Mouse (Mus musculus) gastrocnemius, adult 18-20 months (tissue): ENCODE measurements around the gene Ubr7. TPM values are rescaled to one million over a fixed set of nuclear protein-coding genes. Genes with fewer than 3 reads are reported as not detected.

Experiments
- DNase-seq: peaks from one replicate; pipeline ENCODE4 v3.0.0; 2021; ENCODE audit warnings: low spot score
- total RNA-seq, 2 experiments: library from RNA; stranded (reverse); gene quantifications; 2 replicates each; pipeline ENCODE4 v1.2.3; 2021

The Ubr7 gene
- total RNA-seq, 2 experiments from 2014 or later, result 14.5 to 14.8 TPM

DNA sequence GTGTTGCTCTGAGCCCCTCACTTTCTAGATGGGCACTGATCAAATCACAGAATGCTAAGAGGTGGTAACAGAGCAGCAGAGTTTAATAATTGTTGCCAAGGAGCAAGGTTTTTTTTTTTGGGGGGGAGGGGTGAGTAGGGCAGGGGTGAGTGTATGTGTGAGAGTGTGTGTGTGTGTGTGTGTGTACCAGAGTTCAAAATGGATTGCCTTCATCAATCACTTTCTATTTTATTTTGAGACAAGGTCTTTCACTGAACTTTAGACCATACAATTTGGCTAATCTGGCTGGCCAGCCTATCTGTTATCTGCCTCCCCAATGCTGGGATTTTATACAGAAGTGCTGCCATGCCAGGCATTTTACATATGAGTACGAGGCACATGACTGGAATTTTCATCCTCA is 57.1 kb downstream of the Ubr7 start:
- DNase-seq, result no peak

DNA sequence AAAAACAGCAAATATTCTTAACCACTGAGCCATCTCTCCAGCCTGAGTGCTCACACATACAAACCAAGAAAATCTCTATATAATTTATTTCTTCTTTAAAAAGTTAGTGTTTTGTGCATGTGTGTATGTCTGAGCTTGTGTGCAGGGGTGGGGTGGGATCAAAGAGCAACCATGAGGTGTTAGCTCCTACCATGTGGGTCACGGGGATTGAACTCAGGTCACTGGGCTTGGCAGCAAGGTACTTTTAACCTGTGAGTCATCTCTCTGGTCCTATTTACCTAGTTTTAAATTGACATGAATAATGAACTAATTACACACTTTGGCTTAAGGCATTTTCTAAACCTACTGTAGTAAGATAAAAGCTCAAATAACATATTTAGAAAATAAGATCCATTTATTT is 68.6 kb downstream of the Ubr7 start:
- no peak for DNase-seq

DNA sequence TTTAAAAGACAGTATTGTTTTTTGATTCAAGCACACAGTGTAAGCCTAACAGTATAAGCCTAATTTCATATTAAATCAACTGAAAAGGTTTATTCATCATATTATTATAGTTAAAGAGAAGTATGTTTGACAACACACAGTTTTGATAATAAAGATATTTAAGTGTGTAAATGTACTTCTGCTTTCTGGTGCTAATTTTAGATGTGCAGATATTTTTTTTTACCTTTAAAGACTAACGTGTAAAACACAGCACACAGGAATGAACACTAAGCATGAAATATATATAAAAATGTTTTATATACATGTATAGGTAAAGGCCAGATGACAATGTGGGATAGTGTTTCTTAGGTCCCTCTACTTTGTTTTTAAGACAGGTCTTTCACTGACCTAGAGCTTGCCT is 69.4 kb downstream of the Ubr7 start:
- DNase-seq, result no peak

Other genes starting within 250 kb of the Ubr7 start
- not detected for gene Chga, start 203.0 kb upstream of the Ubr7 start, total RNA-seq
- gene Itpk1, start 53.0 kb upstream of the Ubr7 start, total RNA-seq, result 1 to 10 TPM; 6.5 to 7.4 TPM
- 1 to 10 TPM; 4.2 to 4.5 TPM for gene Moap1, start 14.3 kb upstream of the Ubr7 start, total RNA-seq
- gene Tmem251, start 14.2 kb upstream of the Ubr7 start, total RNA-seq, result 1 to 10 TPM; 1.9 to 5.1 TPM
- not detected for gene Gm28051, start 202 bp upstream of the Ubr7 start, total RNA-seq
- gene Gon7, start 164 bp upstream of the Ubr7 start, total RNA-seq, result 1 to 10 TPM; 8.2 to 9.7 TPM
- 1 to 10 TPM; 2.9 to 3.1 TPM for gene Gm20604, start 705 bp downstream of the Ubr7 start, total RNA-seq
- gene Btbd7, start 120.5 kb downstream of the Ubr7 start, total RNA-seq, result 10 to 100 TPM; 16.0 to 17.1 TPM
- gene Cox8c, start 141.3 kb downstream of the Ubr7 start, total RNA-seq, result not detected
- under 1 TPM; 0.02 to 0.11 TPM for gene Unc79, start 190.9 kb downstream of the Ubr7 start, total RNA-seq